Mouse (Mus musculus) heart, adult 10 weeks (tissue): ENCODE data around the gene Lpcat2b. TPM values are rescaled to one million over a fixed set of nuclear protein-coding genes. Genes with fewer than 3 reads are reported as not detected.

Source experiments
- polyA plus RNA-seq: library from polyadenylated mRNA; stranded (reverse); fragments of 350-450 nt; fragmentation: Illumina TruSeq; extraction: RNeasy Lipid Tissue Mini Kit (QIAGEN cat#74804); gene quantifications from one replicate; pipeline ENCODE4 v1.2.3, GENCODE M21; 2014; ENCODE audit warnings: low read depth, low replicate concordance

Lpcat2b gene
- not detected for polyA plus RNA-seq

GRCm38 (mm10) chr5:107431249-107431648 lies at the start of gene Lpcat2b:
TSS of gene Lpcat2b (plus strand) at chr5:107431549.

DNA sequence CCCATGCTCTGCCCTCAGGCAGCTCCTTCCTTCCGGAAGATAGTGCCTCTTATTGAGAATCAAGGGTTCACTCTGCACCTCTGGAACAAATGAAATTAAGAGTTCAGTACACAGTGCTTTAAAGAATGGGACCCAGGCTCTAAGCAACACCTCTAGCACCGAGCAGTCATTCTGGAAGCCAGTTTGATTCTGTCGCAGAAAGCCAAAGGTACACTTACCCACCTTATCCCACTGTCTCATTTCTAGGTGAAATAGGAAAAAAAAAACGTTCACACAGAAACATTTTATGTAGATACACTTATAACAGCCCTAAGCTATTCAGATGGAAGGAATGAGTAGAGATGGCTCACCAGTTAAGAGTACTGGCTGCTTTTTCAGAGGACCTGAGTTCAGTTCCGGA lies 28.9 kb upstream of the Lpcat2b start, which contains the start of gene Ephx4:
Gene Ephx4 (plus strand): TSS at position 301 of the 400 bp plus-strand sequence.

DNA sequence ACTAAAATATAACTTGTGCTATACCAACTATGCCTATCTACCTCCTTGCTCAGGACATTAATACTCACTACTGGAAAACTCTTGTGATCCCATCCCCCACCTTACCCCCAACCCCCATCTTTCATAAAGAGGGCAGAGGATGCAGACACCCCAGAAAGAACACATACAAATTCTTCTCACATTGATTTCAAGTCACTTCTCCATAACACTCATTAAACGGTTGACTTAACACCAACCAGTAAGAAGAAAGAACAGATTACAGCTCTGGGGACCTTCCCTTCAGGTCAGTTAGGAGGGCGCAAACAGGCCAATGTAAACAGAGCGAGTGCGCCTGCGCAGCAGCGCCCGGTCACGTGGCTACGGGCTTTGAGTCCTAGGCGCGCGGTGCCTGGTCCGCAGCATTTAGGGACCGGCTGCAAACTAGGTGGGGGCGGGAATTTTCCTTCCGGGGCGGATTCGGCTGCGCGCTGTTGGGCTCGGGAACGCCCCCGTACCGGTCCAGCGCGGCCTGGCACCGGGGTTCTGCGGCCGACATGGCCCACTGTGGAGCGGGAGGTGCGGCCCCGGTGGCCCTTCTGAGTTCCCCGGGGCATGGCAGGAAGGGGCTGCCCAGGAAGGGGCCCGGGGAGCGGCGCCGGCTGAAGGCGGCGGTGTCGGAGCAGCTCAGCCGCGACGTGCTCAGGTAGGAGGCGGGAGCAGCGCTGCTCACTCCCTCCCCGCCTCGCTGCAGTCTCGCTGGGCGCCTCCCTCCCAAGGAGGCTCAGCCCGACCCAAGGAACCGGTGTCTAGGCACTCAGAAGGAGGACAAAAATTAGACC lies 6.3 kb downstream of the Lpcat2b start, which contains the start of gene Btbd8:
Gene Btbd8 (plus strand): TSS at position 534 of the 818 bp plus-strand sequence.

Other genes with a start within 250 kb of the Lpcat2b start
- gene Tgfbr3, start 141.9 kb upstream of the Lpcat2b start, polyA plus RNA-seq = 26.2 TPM
- gene Brdt, start 100.4 kb upstream of the Lpcat2b start, polyA plus RNA-seq = 0.37 TPM
- not detected for gene Ephx4, start 28.8 kb upstream of the Lpcat2b start, polyA plus RNA-seq
- 4.1 TPM for gene Btbd8, start 6.4 kb downstream of the Lpcat2b start, polyA plus RNA-seq
- not detected for gene Gm42669, start 76.1 kb downstream of the Lpcat2b start, polyA plus RNA-seq
- not detected for gene 1700028K03Rik, start 103.2 kb downstream of the Lpcat2b start, polyA plus RNA-seq
- 9.0 TPM for gene Rpap2, start 165.8 kb downstream of the Lpcat2b start, polyA plus RNA-seq
- 7.1 TPM for gene Glmn, start 166.3 kb downstream of the Lpcat2b start, polyA plus RNA-seq